ENCODE assay signal across 30 mouse cellular contexts in the genomic region with DNA sequence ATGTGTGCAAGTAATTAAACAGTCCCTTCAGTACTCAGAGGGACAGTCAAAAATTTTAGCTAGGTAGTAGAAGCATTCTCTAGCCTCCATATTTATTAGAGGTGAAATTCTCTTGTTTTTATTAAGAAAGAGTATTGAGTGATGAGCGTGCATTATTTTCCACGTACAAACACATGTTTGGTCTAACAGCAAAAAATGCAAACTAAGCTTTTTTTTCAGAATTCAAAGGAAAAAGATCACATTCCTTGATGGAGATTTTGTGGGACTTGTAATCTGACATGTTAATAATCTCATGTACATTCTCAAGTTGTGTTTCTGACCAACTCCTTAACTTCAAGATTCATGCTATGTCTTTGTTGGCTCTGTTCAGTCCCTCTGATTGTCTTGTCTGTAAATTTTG.
"Had no signal": no experiment of that assay in that cellular context is flagged by ENCODE, and none has a peak within 500 bp of the region (broad histone marks: within the 10 kb centered on the region; RNA-seq: fewer than 3 reads in every experiment).

No protein-coding gene starts in this region.

- H3K36me3 ChIP-seq: limb, embryonic 10.5 days; limb, embryonic 12.5 days; limb, embryonic 13.5 days; limb, embryonic 15.5 days; liver, embryonic 12.5 days; liver, embryonic 13.5 days; liver, embryonic 15.5 days; lung, embryonic 15.5 days; midbrain, embryonic 10.5 days; midbrain, embryonic 12.5 days; midbrain, embryonic 13.5 days; midbrain, embryonic 15.5 days; neural tube, embryonic 12.5 days had no signal

- H3K27ac ChIP-seq: limb, embryonic 10.5 days; limb, embryonic 12.5 days; limb, embryonic 13.5 days; limb, embryonic 15.5 days; liver, embryonic 12.5 days; liver, embryonic 13.5 days; liver, embryonic 14.5 days; liver, embryonic 15.5 days; lung, embryonic 15.5 days; macrophage; midbrain, embryonic 10.5 days; midbrain, embryonic 12.5 days; midbrain, embryonic 13.5 days; midbrain, embryonic 15.5 days; neural tube, embryonic 12.5 days had no signal

- H3K4me3 ChIP-seq: limb, embryonic 10.5 days; limb, embryonic 12.5 days; limb, embryonic 13.5 days; limb, embryonic 15.5 days; liver, embryonic 12.5 days; liver, embryonic 13.5 days; liver, embryonic 15.5 days; lung, embryonic 15.5 days; megakaryocyte, embryonic 14.5 days; midbrain, embryonic 10.5 days; midbrain, embryonic 12.5 days; midbrain, embryonic 13.5 days; midbrain, embryonic 15.5 days; myocyte; neural tube, embryonic 12.5 days had no signal

- H3K9me3 ChIP-seq: limb, embryonic 10.5 days; limb, embryonic 12.5 days; limb, embryonic 13.5 days; limb, embryonic 15.5 days; liver, embryonic 12.5 days; liver, embryonic 13.5 days; liver, embryonic 15.5 days; lung, embryonic 15.5 days; midbrain, embryonic 10.5 days; midbrain, embryonic 12.5 days; midbrain, embryonic 13.5 days; midbrain, embryonic 15.5 days; neural tube, embryonic 12.5 days had no signal

- H3K9ac ChIP-seq: limb, embryonic 12.5 days; limb, embryonic 13.5 days; limb, embryonic 15.5 days; liver, embryonic 12.5 days; liver, embryonic 13.5 days; liver, embryonic 14.5 days; liver, embryonic 15.5 days; liver, postnatal 0 days; lung, embryonic 14.5 days; lung, embryonic 15.5 days; midbrain, embryonic 12.5 days; midbrain, embryonic 13.5 days; midbrain, embryonic 15.5 days; neural tube, embryonic 12.5 days had no signal

- H3K27me3 ChIP-seq: limb, embryonic 12.5 days; limb, embryonic 13.5 days; limb, embryonic 15.5 days; liver, embryonic 12.5 days; liver, embryonic 13.5 days; liver, embryonic 15.5 days; lung, embryonic 15.5 days; megakaryocyte, embryonic 14.5 days; midbrain, embryonic 12.5 days; midbrain, embryonic 13.5 days; midbrain, embryonic 15.5 days; neural tube, embryonic 12.5 days had no signal

- H3K4me1 ChIP-seq: limb, embryonic 10.5 days; limb, embryonic 12.5 days; limb, embryonic 13.5 days; limb, embryonic 15.5 days; liver, embryonic 12.5 days; liver, embryonic 13.5 days; liver, embryonic 15.5 days; lung, embryonic 15.5 days; megakaryocyte, embryonic 14.5 days; midbrain, embryonic 10.5 days; midbrain, embryonic 12.5 days; midbrain, embryonic 13.5 days; midbrain, embryonic 15.5 days; neural tube, embryonic 12.5 days had no signal

- H3K4me2 ChIP-seq: limb, embryonic 12.5 days; limb, embryonic 13.5 days; limb, embryonic 15.5 days; liver, embryonic 11.5 days; liver, embryonic 12.5 days; liver, embryonic 13.5 days; liver, embryonic 15.5 days; lung, embryonic 14.5 days; lung, embryonic 15.5 days; midbrain, embryonic 11.5 days; midbrain, embryonic 12.5 days; midbrain, embryonic 13.5 days; midbrain, embryonic 15.5 days; neural tube, embryonic 12.5 days had no signal

- DNase-seq: left cerebral cortex, postnatal 4 days; liver; liver, embryonic 13.5 days; liver, postnatal 0 days; lung, adult 18-20 months; lung, adult 2 months; lung, embryonic 14.5 days; lung, postnatal 10 days; lung, postnatal 14 days; lung, postnatal 36 days; lung, postnatal 4 days; midbrain, embryonic 14.5 days had no signal
